Mouse (Mus musculus) hindbrain, embryonic 11.5 days (tissue): Measurements from ENCODE around the gene Tbc1d24. TPM values are rescaled to one million over a fixed set of nuclear protein-coding genes. Genes with fewer than 3 reads are reported as not detected.

Source experiments
- ATAC-seq: fragments of 200-750 bp; cut with Nextera tagmentation; 2 replicates; pipeline ENCODE4 v1.8.0; 2017; ENCODE audit warnings: mild to moderate bottlenecking, moderate TSS enrichment, moderate library complexity; ENCODE audit not compliant: low FRiP score
- DNase-seq: peaks from one replicate; pipeline ENCODE4 v3.0.0-alpha.2; 2015; ENCODE audit warnings: low spot score
- H3K27ac ChIP-seq: fragments of 300-500 bp; sonication (generic); 2 replicates; pipeline ENCODE4 v1.5.1; 2014; ENCODE audit warnings: mild to moderate bottlenecking, low read depth, low read length
- H3K27me3 ChIP-seq: fragments of 300-500 bp; sonication (generic); 2 replicates; pipeline ENCODE4 v1.6.1; 2014; ENCODE audit warnings: mild to moderate bottlenecking, low read length, moderate library complexity, mixed read lengths; ENCODE audit not compliant: control insufficient read depth, insufficient read depth
- H3K36me3 ChIP-seq: fragments of 300-500 bp; sonication (generic); 2 replicates; pipeline ENCODE4 v1.6.1; 2014; ENCODE audit warnings: mild to moderate bottlenecking, low read length, moderate library complexity, mixed read lengths; ENCODE audit not compliant: control insufficient read depth, insufficient read depth
- H3K4me1 ChIP-seq: fragments of 300-500 bp; sonication (generic); replicated peaks from 2 replicates; pipeline ENCODE4 v1.6.1; 2014; ENCODE audit warnings: low read length, mixed read lengths; ENCODE audit not compliant: control insufficient read depth, insufficient read depth
- H3K4me2 ChIP-seq: fragments of 300-500 bp; sonication (generic); replicated peaks from 2 replicates; pipeline ENCODE4 v1.6.1; 2014; ENCODE audit warnings: mild to moderate bottlenecking, low read depth, low read length
- H3K4me3 ChIP-seq: fragments of 300-500 bp; sonication (generic); 2 replicates; pipeline ENCODE4 v1.5.1; 2014; ENCODE audit warnings: low read depth, low read length
- H3K9ac ChIP-seq: fragments of 300-500 bp; sonication (generic); 2 replicates; pipeline ENCODE4 v1.6.1; 2014; ENCODE audit warnings: low read depth, low read length
- H3K9me3 ChIP-seq: fragments of 300-500 bp; sonication (generic); 2 replicates; pipeline ENCODE4 v1.6.1; 2016; ENCODE audit warnings: low read length; ENCODE audit not compliant: control insufficient read depth
- WGBS: fragments of 180-500 bp; shearing (Covaris S2); extraction: QIAGEN DNeasy Blood & Tissue Kit; methylation state at CpG from one replicate; pipeline ENCODE4 v1.1.7; 2014; 5-methylcytosine and 5-hydroxymethylcytosine counted together
- polyA plus RNA-seq: library from polyadenylated mRNA; unstranded; fragments of >200 nt; fragmentation: Nextera tagmentation; extraction: Ambion mirVana; gene quantifications from 2 replicates; pipeline ENCODE4 v1.2.1, GENCODE M21; 2014

Gene Tbc1d24
- polyA plus RNA-seq, 1 experiment from 2014 or later: 6.3 TPM

GRCm38 (mm10) chr17:24154463-24154862 lies 50.9 kb downstream of the Tbc1d24 start:
- H3K27me3 ChIP-seq: no peaks in the 10 kb centered on the region
- no peaks in the 10 kb centered on the region for H3K36me3 ChIP-seq
- ATAC-seq (no peak), DNase-seq (no peak)
- H3K4me1 ChIP-seq: no peaks in the 10 kb centered on the region
- H3K4me2 ChIP-seq: no peak overlapping the region
- H3K9ac ChIP-seq: no peak overlapping the region
- H3K4me3 ChIP-seq: no peak overlapping the region
- H3K9me3 ChIP-seq: no peaks in the 10 kb centered on the region
- 78% methylated on average over 3 of the region's 3 CpGs for WGBS
- H3K27ac ChIP-seq: no peak overlapping the region

GRCm38 (mm10) chr17:24151890-24152563 lies 53.3 kb downstream of the Tbc1d24 start:
- Histone ChIP-seq H3K4me3 (peak overlapping the region; percentile 19), H3K9me3 (no peaks in the 10 kb centered on the region), H3K27ac (no peak overlapping the region), H3K27me3 (no peaks in the 10 kb centered on the region), H3K4me2 (peak overlapping the region; percentile 54), H3K36me3 (no peaks in the 10 kb centered on the region), H3K9ac (peak overlapping the region; percentile 37), H3K4me1 (no peaks in the 10 kb centered on the region)
- ATAC-seq (peak; percentile 88), DNase-seq (peak; percentile 83)
- 2% methylated on average over 26 of the region's 26 CpGs for WGBS

- no peaks in the 10 kb centered on the region for H3K36me3 ChIP-seq
- H3K4me2 ChIP-seq: peak overlapping the region; percentile 54; the same call in 1 of the 2 replicates
- no peaks in the 10 kb centered on the region for H3K27me3 ChIP-seq
- WGBS: 18% methylated on average over 7 of the region's 7 CpGs
- no peak for ATAC-seq
- H3K4me1 ChIP-seq: no peaks in the 10 kb centered on the region
- H3K9ac ChIP-seq: no peak overlapping the region
- no peak overlapping the region for H3K27ac ChIP-seq
- H3K9me3 ChIP-seq: no peaks in the 10 kb centered on the region
- H3K4me3 ChIP-seq: no peak overlapping the region; the same call in 1 of the 2 replicates
- no peak for DNase-seq
Observed at GRCm38 (mm10) chr17:24151382-24151781, 54.0 kb downstream of the Tbc1d24 start.

- ATAC-seq (no peak), DNase-seq (no peak)
- 95% methylated on average over 2 of the region's 2 CpGs for WGBS
- H3K9ac ChIP-seq: no peak within 1 kb of the TSS
- H3K9me3 ChIP-seq: no peaks in the 10 kb centered on the region
- no peaks in the 10 kb centered on the region for H3K27me3 ChIP-seq
- no peak within 1 kb of the TSS for H3K27ac ChIP-seq
- H3K4me2 ChIP-seq: peak within 1 kb of the TSS; percentile 54
- peak within 1 kb of the TSS; percentile 19 for H3K4me3 ChIP-seq
- H3K36me3 ChIP-seq: no peaks in the 10 kb centered on the region
- no peaks in the 10 kb centered on the region for H3K4me1 ChIP-seq
Observed at GRCm38 (mm10) chr17:24150824-24151223, 54.5 kb downstream of the Tbc1d24 start, which contains the start of gene Pdpk1. Gene Pdpk1 (minus strand): TSS chr17:24150924.

GRCm38 (mm10) chr17:24149421-24149820 lies 55.9 kb downstream of the Tbc1d24 start:
- H3K9me3 ChIP-seq: no peaks in the 10 kb centered on the region
- H3K9ac ChIP-seq: no peak overlapping the region
- no peak overlapping the region for H3K27ac ChIP-seq
- WGBS: 90% methylated on average over 7 of the region's 7 CpGs
- DNase-seq (no peak), ATAC-seq (no peak)
- H3K4me3 ChIP-seq: no peak overlapping the region
- no peak overlapping the region for H3K4me2 ChIP-seq
- no peaks in the 10 kb centered on the region for H3K27me3 ChIP-seq
- H3K4me1 ChIP-seq: no peaks in the 10 kb centered on the region
- no peaks in the 10 kb centered on the region for H3K36me3 ChIP-seq

GRCm38 (mm10) chr17:24142897-24143296 lies 62.5 kb downstream of the Tbc1d24 start:
- Histone ChIP-seq H3K27me3 (no peaks in the 10 kb centered on the region), H3K4me1 (no peaks in the 10 kb centered on the region; the same call in 1 of the 2 replicates), H3K4me2 (no peak overlapping the region), H3K27ac (no peak overlapping the region), H3K9me3 (no peaks in the 10 kb centered on the region), H3K36me3 (no peaks in the 10 kb centered on the region), H3K9ac (no peak overlapping the region), H3K4me3 (no peak overlapping the region)
- no peak for DNase-seq
- no peak for ATAC-seq
- WGBS: 38% methylated on average over 2 of the region's 2 CpGs

- Histone ChIP-seq H3K4me2 (peak overlapping the region; percentile 76), H3K9ac (peak overlapping the region; percentile 82), H3K36me3 (no peaks in the 10 kb centered on the region), H3K4me1 (no peaks in the 10 kb centered on the region; the same call in 1 of the 2 replicates), H3K27ac (peak overlapping the region; percentile 47), H3K9me3 (no peaks in the 10 kb centered on the region), H3K4me3 (peak overlapping the region; percentile 88), H3K27me3 (no peaks in the 10 kb centered on the region)
- ATAC-seq: peak; percentile 99
- WGBS: under 1% methylated on average over 39 of the region's 57 CpGs
- DNase-seq: peak; percentile 97
Observed at GRCm38 (mm10) chr17:24141425-24141920, 63.9 kb downstream of the Tbc1d24 start.

GRCm38 (mm10) chr17:24140845-24141424 lies 64.4 kb downstream of the Tbc1d24 start:
- Histone ChIP-seq H3K27me3 (no peaks in the 10 kb centered on the region), H3K4me1 (no peaks in the 10 kb centered on the region; the same call in 1 of the 2 replicates)
- DNase-seq: peak; percentile 47

More at GRCm38 (mm10) chr17:24140845-24141424, 64.4 kb downstream of the Tbc1d24 start:
- H3K36me3 ChIP-seq: no peaks in the 10 kb centered on the region
- ATAC-seq: peak; percentile 34
- no peaks in the 10 kb centered on the region for H3K9me3 ChIP-seq
- H3K4me3 ChIP-seq: peak overlapping the region; percentile 88
- peak overlapping the region; percentile 47 for H3K27ac ChIP-seq
- under 1% methylated on average over 34 of the region's 43 CpGs for WGBS
- peak overlapping the region; percentile 76 for H3K4me2 ChIP-seq
- H3K9ac ChIP-seq: peak overlapping the region; percentile 82
